Mouse (Mus musculus): Measurements from ENCODE around the gene Mllt6. TPM values are rescaled to one million over a fixed set of nuclear protein-coding genes. Genes with fewer than 3 reads are reported as not detected.

Mllt6 gene
- polyA plus RNA-seq, 1 experiment from 2014 or later = 4.3 TPM

DNA sequence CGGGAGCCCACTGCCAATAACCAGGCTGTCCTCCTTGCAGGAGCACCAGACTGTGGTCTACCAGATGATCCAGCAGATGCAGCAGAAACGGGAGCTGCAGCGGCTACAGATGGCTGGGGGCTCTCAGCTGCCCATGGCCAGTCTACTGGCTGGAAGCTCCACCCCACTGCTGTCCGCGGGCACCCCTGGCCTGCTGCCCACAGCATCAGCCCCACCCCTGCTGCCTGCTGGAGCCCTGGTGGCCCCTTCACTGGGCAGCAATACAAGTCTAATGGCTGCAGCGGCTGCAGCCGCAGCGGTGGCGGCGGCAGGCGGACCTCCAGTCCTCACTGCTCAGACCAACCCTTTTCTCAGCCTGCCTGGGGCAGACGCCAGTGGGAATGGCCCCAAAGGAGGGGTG is 17.2 kb downstream of the Mllt6 start:
- Histone ChIP-seq H3K4me1 (ENCODE audit: control insufficient read depth, insufficient read depth, low read length) (peaks cover 25% of the 10 kb centered on the region), H3K36me3 (ENCODE audit: control insufficient read depth, insufficient read depth, low read length) (peaks cover 14% of the 10 kb centered on the region; the same call in 1 of the 2 replicates), H3K4me3 (ENCODE audit: low read depth, low read length) (no peak overlapping the region), H3K9ac (ENCODE audit: low read length) (no peak overlapping the region), H3K27me3 (ENCODE audit: control insufficient read depth, insufficient read depth, low read length) (no peaks in the 10 kb centered on the region), H3K27ac (ENCODE audit: low read depth, low read length) (no peak overlapping the region), H3K9me3 (ENCODE audit: control insufficient read depth, low read length) (no peaks in the 10 kb centered on the region), H3K4me2 (no peak overlapping the region)
- ATAC-seq (ENCODE audit: low FRiP score) = no peak
- DNase-seq (ENCODE audit: low spot score, missing footprints) = no peak
- 87% methylated on average over 12 of the region's 12 CpGs for WGBS

DNA sequence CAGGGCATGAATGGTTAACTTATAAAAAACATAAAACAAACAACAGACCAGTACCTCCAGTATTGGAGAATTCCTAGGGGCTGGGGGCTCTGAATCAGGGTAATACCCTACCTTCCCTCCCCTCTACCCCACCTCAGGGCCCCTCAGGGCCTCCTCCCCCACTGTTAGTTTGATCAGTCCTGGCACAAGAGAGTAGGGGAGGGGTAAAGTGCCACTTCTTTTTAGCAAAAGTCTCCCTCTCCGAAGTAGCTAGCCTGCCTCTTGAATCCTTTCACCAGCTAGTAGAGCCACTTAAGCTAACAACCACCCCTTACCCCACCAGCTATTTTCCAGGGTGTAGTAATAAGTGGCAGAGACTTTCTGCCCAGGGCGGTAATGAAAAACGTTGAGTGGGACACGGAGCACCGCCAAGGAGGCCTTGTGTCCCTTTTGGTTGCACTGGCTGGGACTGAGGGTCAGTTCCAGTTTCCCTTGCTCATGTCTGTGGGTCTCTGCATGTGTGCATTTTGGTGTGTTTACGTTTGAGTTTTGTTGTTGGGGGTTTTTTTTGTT is 19.4 kb downstream of the Mllt6 start:
- ATAC-seq (ENCODE audit: low FRiP score) = no peak
- Histone ChIP-seq H3K4me2 (no peak overlapping the region), H3K27ac (ENCODE audit: low read depth, low read length) (no peak overlapping the region), H3K9ac (ENCODE audit: low read length) (no peak overlapping the region), H3K4me3 (ENCODE audit: low read depth, low read length) (no peak overlapping the region), H3K4me1 (ENCODE audit: control insufficient read depth, insufficient read depth, low read length) (peaks cover 14% of the 10 kb centered on the region), H3K9me3 (ENCODE audit: control insufficient read depth, low read length) (no peaks in the 10 kb centered on the region), H3K36me3 (ENCODE audit: control insufficient read depth, insufficient read depth, low read length) (peaks cover 14% of the 10 kb centered on the region; the same call in 1 of the 2 replicates), H3K27me3 (ENCODE audit: control insufficient read depth, insufficient read depth, low read length) (no peaks in the 10 kb centered on the region)
- DNase-seq (ENCODE audit: low spot score, missing footprints) = no peak
- 89% methylated on average over 6 of the region's 6 CpGs for WGBS

DNA sequence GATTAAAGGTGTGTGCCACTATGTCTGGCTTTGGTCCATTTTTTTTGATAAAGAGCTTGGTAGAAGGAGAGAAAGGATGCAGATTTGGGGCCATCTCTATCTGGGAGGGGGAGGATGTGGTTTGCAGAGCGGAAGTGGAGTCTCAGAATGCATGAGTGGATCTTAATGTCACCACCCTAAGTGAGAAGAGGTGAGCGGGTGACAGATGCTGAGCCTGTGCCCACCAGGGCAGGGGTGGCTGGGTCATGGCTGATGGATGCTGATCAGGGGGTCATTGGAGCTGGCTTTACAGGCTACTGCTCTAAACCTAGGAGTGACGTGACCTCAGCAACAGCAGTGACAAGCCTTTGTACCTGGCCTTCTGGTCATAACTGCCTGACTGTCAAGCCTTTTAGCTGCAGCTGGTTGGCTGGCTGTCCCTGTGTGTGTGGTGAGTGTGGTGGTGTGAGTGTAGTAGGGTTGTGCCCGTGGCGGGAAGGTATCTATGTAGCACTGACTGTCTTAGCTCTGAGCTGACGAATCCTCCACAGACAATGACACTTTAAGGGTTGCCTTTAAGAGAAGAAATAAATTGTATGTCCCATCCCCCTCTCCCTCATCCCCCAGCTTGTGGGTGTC is 21.0 kb downstream of the Mllt6 start:
- Histone ChIP-seq H3K9ac (ENCODE audit: low read length) (no peak overlapping the region), H3K27me3 (ENCODE audit: control insufficient read depth, insufficient read depth, low read length) (no peaks in the 10 kb centered on the region), H3K4me3 (ENCODE audit: low read depth, low read length) (no peak overlapping the region), H3K36me3 (ENCODE audit: control insufficient read depth, insufficient read depth, low read length) (peaks cover 12% of the 10 kb centered on the region; the same call in 1 of the 2 replicates), H3K4me1 (ENCODE audit: control insufficient read depth, insufficient read depth, low read length) (peaks cover 6% of the 10 kb centered on the region), H3K9me3 (ENCODE audit: control insufficient read depth, low read length) (no peaks in the 10 kb centered on the region), H3K27ac (ENCODE audit: low read depth, low read length) (no peak overlapping the region), H3K4me2 (no peak overlapping the region)
- 85% methylated on average over 6 of the region's 6 CpGs for WGBS
- DNase-seq (ENCODE audit: low spot score, missing footprints) (no peak), ATAC-seq (ENCODE audit: low FRiP score) (no peak)

DNA sequence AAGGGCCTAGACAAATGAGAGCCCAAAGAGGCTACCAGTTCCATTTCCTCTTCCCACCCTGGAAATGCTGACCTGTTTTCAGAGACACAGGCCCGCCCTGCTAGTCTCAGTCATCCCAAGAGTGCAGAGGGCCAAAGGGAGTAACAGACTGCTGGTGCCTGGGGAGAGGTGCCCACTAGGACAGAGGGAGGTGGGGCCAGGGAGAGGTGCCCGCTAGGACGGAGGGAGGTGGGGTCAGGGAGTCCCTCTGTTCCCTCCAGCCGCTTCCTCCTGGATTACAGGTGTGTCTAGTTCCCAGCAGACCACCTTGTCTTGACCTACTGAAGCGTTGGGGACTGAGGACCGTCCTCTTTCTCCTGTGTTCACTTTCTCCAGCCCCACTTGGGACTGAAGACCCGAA is 21.6 kb downstream of the Mllt6 start:
- peaks cover 6% of the 10 kb centered on the region for H3K4me1 ChIP-seq (ENCODE audit: control insufficient read depth, insufficient read depth, low read length)
- no peak overlapping the region for H3K27ac ChIP-seq (ENCODE audit: low read depth, low read length)
- H3K9ac ChIP-seq (ENCODE audit: low read length) = no peak overlapping the region
- no peak overlapping the region; the same call in 1 of the 2 replicates for H3K4me2 ChIP-seq
- no peak for DNase-seq (ENCODE audit: low spot score, missing footprints)
- no peak for ATAC-seq (ENCODE audit: low FRiP score)
- H3K4me3 ChIP-seq (ENCODE audit: low read depth, low read length) = no peak overlapping the region
- peaks cover 12% of the 10 kb centered on the region; the same call in 1 of the 2 replicates for H3K36me3 ChIP-seq (ENCODE audit: control insufficient read depth, insufficient read depth, low read length)
- H3K27me3 ChIP-seq (ENCODE audit: control insufficient read depth, insufficient read depth, low read length) = no peaks in the 10 kb centered on the region
- no peaks in the 10 kb centered on the region for H3K9me3 ChIP-seq (ENCODE audit: control insufficient read depth, low read length)
- WGBS = 49% methylated on average over 7 of the region's 7 CpGs

DNA sequence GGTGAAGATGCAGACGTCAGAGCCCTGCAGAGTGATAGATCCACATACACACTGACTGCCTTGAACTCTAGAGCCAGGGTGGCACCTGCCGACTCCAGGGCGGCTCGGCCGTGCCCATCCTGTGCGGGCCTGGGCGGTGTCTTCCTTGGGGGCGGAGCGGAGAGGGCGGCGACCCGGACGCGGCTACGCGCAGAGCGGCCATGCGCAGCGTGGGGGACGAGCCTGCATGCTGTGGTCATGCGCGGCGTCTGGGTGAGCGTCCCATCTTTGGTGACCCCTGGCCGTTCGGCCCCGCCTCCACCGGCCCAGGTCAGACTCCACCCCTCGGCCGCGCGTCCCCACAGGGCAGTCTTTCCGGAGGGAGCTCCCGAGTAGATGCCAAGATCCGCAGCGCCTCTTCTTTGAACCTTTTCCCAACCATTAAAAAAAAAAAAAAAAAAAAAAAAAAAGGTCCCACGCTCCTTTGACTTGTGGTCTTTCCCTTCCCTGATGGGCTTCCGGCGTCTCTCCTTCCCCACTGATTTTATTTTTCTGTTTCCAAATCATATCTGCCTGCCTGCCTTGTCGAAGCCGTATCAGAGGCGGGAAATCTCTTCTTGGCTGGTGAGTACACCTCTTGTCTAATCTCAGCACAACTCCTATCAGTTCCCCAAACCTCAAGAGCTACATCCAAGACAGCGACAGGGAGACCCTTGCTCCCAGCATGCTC is 22.6 kb downstream of the Mllt6 start, which contains the start of gene Cisd3:
Gene Cisd3, plus strand, starts transcription at position 214 of the 709 bp plus-strand sequence.
- WGBS = 1% methylated on average over 42 of the region's 43 CpGs

DNA sequence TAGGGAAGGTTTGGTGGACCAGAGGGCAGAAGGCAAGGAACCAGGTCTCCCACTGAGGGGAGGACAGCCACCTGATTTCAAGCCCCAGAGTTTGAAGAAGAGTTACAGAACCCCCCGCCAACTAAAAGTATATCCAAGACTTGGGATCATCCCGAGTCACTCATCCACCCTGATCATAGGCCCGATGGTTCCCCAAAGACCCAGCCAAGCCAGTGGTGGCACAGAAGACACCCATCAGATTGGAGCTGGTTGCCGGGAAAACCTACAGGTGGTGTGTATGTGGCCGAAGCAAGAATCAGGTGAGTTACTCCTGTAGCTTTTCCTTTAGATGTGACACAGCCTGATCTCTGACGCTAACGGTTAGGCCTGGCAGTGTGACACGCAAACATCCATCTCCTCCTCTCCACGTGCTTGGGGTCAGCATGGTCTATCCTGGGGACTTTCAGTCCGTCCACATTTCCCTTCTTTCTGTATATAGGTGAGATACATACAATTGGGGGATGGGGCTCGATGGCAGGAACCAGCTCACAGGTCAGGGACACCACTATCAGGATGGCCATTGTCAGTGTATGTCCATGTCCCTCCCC is 23.2 kb downstream of the Mllt6 start:
- Histone ChIP-seq H3K36me3 (ENCODE audit: control insufficient read depth, insufficient read depth, low read length) (peaks cover 9% of the 10 kb centered on the region), H3K4me1 (ENCODE audit: control insufficient read depth, insufficient read depth, low read length) (peaks cover 6% of the 10 kb centered on the region), H3K4me3 (ENCODE audit: low read depth, low read length) (peak overlapping the region; percentile 34), H3K9ac (ENCODE audit: low read length) (no peak overlapping the region; the same call in 1 of the 2 replicates), H3K9me3 (ENCODE audit: control insufficient read depth, low read length) (no peaks in the 10 kb centered on the region), H3K27ac (ENCODE audit: low read depth, low read length) (no peak overlapping the region), H3K4me2 (peak overlapping the region; percentile 64), H3K27me3 (ENCODE audit: control insufficient read depth, insufficient read depth, low read length) (no peaks in the 10 kb centered on the region)
- no peak for ATAC-seq (ENCODE audit: low FRiP score)
- WGBS = 71% methylated on average over 11 of the region's 11 CpGs
- DNase-seq (ENCODE audit: low spot score, missing footprints) = no peak

More for the DNA sequence above, 22.6 kb downstream of the Mllt6 start, which contains the start of gene Cisd3:
- peak; percentile 82 for ATAC-seq (ENCODE audit: low FRiP score)
- H3K27ac ChIP-seq (ENCODE audit: low read depth, low read length) = no peak within 1 kb of the TSS
- H3K4me2 ChIP-seq = peak within 1 kb of the TSS; percentile 64
- H3K27me3 ChIP-seq (ENCODE audit: control insufficient read depth, insufficient read depth, low read length) = no peaks in the 10 kb centered on the region
- H3K9me3 ChIP-seq (ENCODE audit: control insufficient read depth, low read length) = no peaks in the 10 kb centered on the region
- no peak for DNase-seq (ENCODE audit: low spot score, missing footprints)
- H3K36me3 ChIP-seq (ENCODE audit: control insufficient read depth, insufficient read depth, low read length) = peaks cover 7% of the 10 kb centered on the region
- H3K4me1 ChIP-seq (ENCODE audit: control insufficient read depth, insufficient read depth, low read length) = peaks cover 6% of the 10 kb centered on the region
- peak within 1 kb of the TSS; percentile 51 for H3K9ac ChIP-seq (ENCODE audit: low read length)
- peak within 1 kb of the TSS; percentile 34 for H3K4me3 ChIP-seq (ENCODE audit: low read depth, low read length)

DNA sequence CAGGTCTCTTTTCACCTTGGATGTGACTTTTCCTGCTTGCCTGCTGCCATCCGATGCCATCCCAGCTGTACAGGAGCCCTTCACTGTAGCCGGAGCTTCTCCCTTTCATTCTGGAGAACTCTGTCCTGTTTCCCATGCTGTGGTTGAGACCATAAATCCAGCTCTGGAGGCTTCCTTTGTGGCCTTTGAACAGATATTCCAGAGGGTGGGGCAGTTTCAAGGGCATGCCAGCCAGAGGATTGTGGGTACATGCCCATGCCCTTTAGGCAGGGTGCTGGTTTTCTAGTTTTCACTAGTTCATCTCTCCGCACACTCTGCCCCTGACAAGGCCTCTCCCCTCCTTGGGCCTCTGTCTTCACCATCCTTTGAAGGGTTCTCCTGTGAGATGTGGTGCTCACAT is 23.8 kb downstream of the Mllt6 start:
- no peaks in the 10 kb centered on the region for H3K27me3 ChIP-seq (ENCODE audit: control insufficient read depth, insufficient read depth, low read length)
- no peaks in the 10 kb centered on the region for H3K9me3 ChIP-seq (ENCODE audit: control insufficient read depth, low read length)
- no peak for DNase-seq (ENCODE audit: low spot score, missing footprints)
- peaks cover 6% of the 10 kb centered on the region for H3K4me1 ChIP-seq (ENCODE audit: control insufficient read depth, insufficient read depth, low read length)
- H3K9ac ChIP-seq (ENCODE audit: low read length) = no peak overlapping the region
- H3K4me3 ChIP-seq (ENCODE audit: low read depth, low read length) = no peak overlapping the region
- WGBS = 95% methylated on average over 3 of the region's 3 CpGs
- no peak overlapping the region for H3K27ac ChIP-seq (ENCODE audit: low read depth, low read length)
- H3K4me2 ChIP-seq = no peak overlapping the region
- ATAC-seq (ENCODE audit: low FRiP score) = no peak
- peaks cover 10% of the 10 kb centered on the region for H3K36me3 ChIP-seq (ENCODE audit: control insufficient read depth, insufficient read depth, low read length)

DNA sequence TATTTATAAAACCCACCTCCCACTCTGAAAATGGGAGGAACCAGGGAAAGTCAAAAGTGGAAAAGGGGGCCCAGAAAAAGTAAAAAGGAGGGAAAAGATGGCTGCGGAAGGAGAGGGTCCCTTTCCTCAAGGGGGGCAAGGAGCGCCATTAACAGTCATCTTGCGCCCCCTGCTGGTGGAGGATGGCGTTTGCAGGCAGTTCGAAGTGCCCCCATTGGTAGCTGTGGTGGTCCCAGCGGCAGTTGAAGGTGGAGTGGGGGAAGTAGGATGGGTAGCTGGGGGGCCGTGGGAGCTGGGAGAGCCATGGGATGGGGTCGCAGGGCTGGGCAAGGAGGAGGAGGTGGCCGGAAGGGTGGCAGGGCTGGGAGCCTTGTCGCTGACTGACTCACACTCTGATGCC is 26.6 kb downstream of the Mllt6 start:
- no peaks in the 10 kb centered on the region for H3K27me3 ChIP-seq (ENCODE audit: control insufficient read depth, insufficient read depth, low read length)
- no peak overlapping the region for H3K4me3 ChIP-seq (ENCODE audit: low read depth, low read length)
- ATAC-seq (ENCODE audit: low FRiP score) = peak; percentile 41; the same call in 1 of the 2 replicates
- no peak overlapping the region for H3K9ac ChIP-seq (ENCODE audit: low read length)
- no peaks in the 10 kb centered on the region for H3K9me3 ChIP-seq (ENCODE audit: control insufficient read depth, low read length)
- peaks cover 10% of the 10 kb centered on the region for H3K36me3 ChIP-seq (ENCODE audit: control insufficient read depth, insufficient read depth, low read length)
- peak; percentile 99 for DNase-seq (ENCODE audit: low spot score, missing footprints)
- WGBS = 34% methylated on average over 10 of the region's 10 CpGs
- H3K27ac ChIP-seq (ENCODE audit: low read depth, low read length) = no peak overlapping the region
- H3K4me2 ChIP-seq = no peak overlapping the region
- H3K4me1 ChIP-seq (ENCODE audit: control insufficient read depth, insufficient read depth, low read length) = peaks cover 7% of the 10 kb centered on the region

- Histone ChIP-seq H3K9ac (ENCODE audit: low read length) (no peak overlapping the region), H3K27ac (ENCODE audit: low read depth, low read length) (no peak overlapping the region), H3K9me3 (ENCODE audit: control insufficient read depth, low read length) (no peaks in the 10 kb centered on the region), H3K4me3 (ENCODE audit: low read depth, low read length) (no peak overlapping the region), H3K4me1 (ENCODE audit: control insufficient read depth, insufficient read depth, low read length) (peaks cover 30% of the 10 kb centered on the region), H3K36me3 (ENCODE audit: control insufficient read depth, insufficient read depth, low read length) (peaks cover 10% of the 10 kb centered on the region), H3K4me2 (no peak overlapping the region), H3K27me3 (ENCODE audit: control insufficient read depth, insufficient read depth, low read length) (no peaks in the 10 kb centered on the region)
- ATAC-seq (ENCODE audit: low FRiP score) (no peak), DNase-seq (ENCODE audit: low spot score, missing footprints) (no peak)
- 93% methylated on average over 4 of the region's 4 CpGs for WGBS
Measured at GRCm38 (mm10) chr11:97694435-97694834, 31.2 kb downstream of the Mllt6 start.

Data from midbrain, embryonic 11.5 days (tissue).